Mouse (Mus musculus): ENCODE results near the gene Abcc4. TPM values are rescaled to one million over a fixed set of nuclear protein-coding genes. Genes with fewer than 3 reads are reported as not detected.
"Not testable (repeated sequence)": the region's sequence is repeated elsewhere in the genome, so short reads cannot be mapped to it uniquely, and the experiment has no call there.

The Abcc4 gene
- polyA plus RNA-seq, 1 experiment: 0.06 TPM

GRCm38 (mm10) chr14:118676308-118676994 is 29.6 kb downstream of the Abcc4 start:
- no peaks in the 10 kb centered on the region for H3K36me3 ChIP-seq (ENCODE audit: control insufficient read depth)
- H3K9me3 ChIP-seq (ENCODE audit: control insufficient read depth, low read length): no peaks in the 10 kb centered on the region
- no peak overlapping the region for H3K4me3 ChIP-seq (replicated peaks)
- TF ChIP-seq GATA1 (IDR thresholded peaks at IDR 0.05; ENCODE audit: low read length) (no peak), TAL1 (IDR thresholded peaks at IDR 0.05; ENCODE audit: low read length) (no peak)
- H3K27me3 ChIP-seq (ENCODE audit: control insufficient read depth): no peaks in the 10 kb centered on the region
- peaks cover 19% of the 10 kb centered on the region for H3K4me1 ChIP-seq (ENCODE audit: control insufficient read depth)

GRCm38 (mm10) chr14:118674705-118675139 is 31.3 kb downstream of the Abcc4 start:
- H3K27me3 ChIP-seq (ENCODE audit: control insufficient read depth): no peaks in the 10 kb centered on the region
- no peaks in the 10 kb centered on the region for H3K36me3 ChIP-seq (ENCODE audit: control insufficient read depth)
- no peaks in the 10 kb centered on the region for H3K9me3 ChIP-seq (ENCODE audit: control insufficient read depth, low read length)
- TF ChIP-seq TAL1 (IDR thresholded peaks at IDR 0.05; ENCODE audit: low read length) (no peak), GATA1 (IDR thresholded peaks at IDR 0.05; ENCODE audit: low read length) (no peak)
- H3K4me3 ChIP-seq (replicated peaks): no peak overlapping the region
- H3K4me1 ChIP-seq (ENCODE audit: control insufficient read depth): peaks cover 19% of the 10 kb centered on the region

- H3K9me3 ChIP-seq (ENCODE audit: control insufficient read depth, low read length): no peaks in the 10 kb centered on the region
- no peaks in the 10 kb centered on the region for H3K27me3 ChIP-seq (ENCODE audit: control insufficient read depth)
- peaks cover 19% of the 10 kb centered on the region for H3K4me1 ChIP-seq (ENCODE audit: control insufficient read depth)
- no peaks in the 10 kb centered on the region for H3K36me3 ChIP-seq (ENCODE audit: control insufficient read depth)
- no peak for TF ChIP-seq GATA1 (IDR thresholded peaks at IDR 0.05; ENCODE audit: low read length)
- TF ChIP-seq TAL1 (IDR thresholded peaks at IDR 0.05; ENCODE audit: low read length): no peak
- no peak overlapping the region for H3K4me3 ChIP-seq (replicated peaks)
Measured at GRCm38 (mm10) chr14:118674224-118674623, 31.8 kb downstream of the Abcc4 start.

DNA sequence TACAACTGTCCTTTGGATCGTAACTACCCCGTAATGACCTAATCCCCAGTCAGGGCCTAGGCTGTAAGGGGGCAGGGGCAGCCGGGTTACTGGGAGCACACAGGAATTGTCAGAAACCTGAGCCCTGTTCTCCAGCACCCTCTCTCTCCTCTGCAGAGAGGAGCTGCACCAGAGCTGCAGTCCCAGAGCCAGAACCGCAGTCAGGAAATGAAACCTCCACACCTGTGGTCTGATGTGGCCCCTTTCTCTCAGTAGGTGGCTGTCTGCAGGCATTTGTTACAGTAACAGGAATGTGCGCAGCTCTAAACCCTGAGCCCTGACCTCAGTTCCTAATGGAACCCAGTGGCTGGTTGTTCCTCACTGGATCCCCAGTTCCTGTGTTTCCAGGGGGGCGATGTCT is 32.5 kb downstream of the Abcc4 start:
- H3K36me3 ChIP-seq (ENCODE audit: control insufficient read depth): no peaks in the 10 kb centered on the region
- TF ChIP-seq GATA1 (IDR thresholded peaks at IDR 0.05; ENCODE audit: low read length) (no peak), TAL1 (IDR thresholded peaks at IDR 0.05; ENCODE audit: low read length) (no peak)
- H3K9me3 ChIP-seq (ENCODE audit: control insufficient read depth, low read length): no peaks in the 10 kb centered on the region
- H3K4me3 ChIP-seq (replicated peaks): no peak overlapping the region
- H3K4me1 ChIP-seq (ENCODE audit: control insufficient read depth): peaks cover 19% of the 10 kb centered on the region
- no peaks in the 10 kb centered on the region for H3K27me3 ChIP-seq (ENCODE audit: control insufficient read depth)

DNA sequence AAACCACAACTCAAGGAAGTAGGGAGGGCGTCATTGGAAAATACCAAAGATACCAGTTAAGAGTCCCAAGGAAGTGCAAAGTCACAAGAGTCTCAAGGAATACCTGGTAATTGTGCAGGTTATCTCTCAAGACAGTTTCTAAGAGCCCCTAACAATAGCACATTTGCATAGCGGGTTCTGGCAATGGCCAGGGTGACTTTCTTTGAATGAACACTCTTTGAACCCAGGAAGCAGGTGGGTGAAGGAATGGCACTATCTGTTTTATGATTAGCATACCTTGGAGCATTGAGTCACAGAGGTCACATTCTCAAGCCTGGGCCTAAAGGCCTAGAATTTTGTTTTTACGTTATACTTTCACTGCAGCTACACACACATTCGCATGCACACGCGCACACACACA is 33.1 kb downstream of the Abcc4 start:
- peaks cover 19% of the 10 kb centered on the region for H3K4me1 ChIP-seq (ENCODE audit: control insufficient read depth)
- H3K4me3 ChIP-seq (replicated peaks); H3K36me3 ChIP-seq (ENCODE audit: control insufficient read depth); H3K9me3 ChIP-seq (ENCODE audit: control insufficient read depth, low read length); H3K27me3 ChIP-seq (ENCODE audit: control insufficient read depth): not testable (repeated sequence)

GRCm38 (mm10) chr14:118667499-118667898 is 38.5 kb downstream of the Abcc4 start:
- no peak for TF ChIP-seq TAL1 (IDR thresholded peaks at IDR 0.05; ENCODE audit: low read length)
- TF ChIP-seq GATA1 (IDR thresholded peaks at IDR 0.05; ENCODE audit: low read length): 0 out of 2 replicates have a peak, but pooled peaks have one; percentile 14
- Histone ChIP-seq H3K36me3 (ENCODE audit: control insufficient read depth) (no peaks in the 10 kb centered on the region), H3K27me3 (ENCODE audit: control insufficient read depth) (no peaks in the 10 kb centered on the region), H3K9me3 (ENCODE audit: control insufficient read depth, low read length) (no peaks in the 10 kb centered on the region), H3K4me3 (replicated peaks) (no peak overlapping the region), H3K4me1 (ENCODE audit: control insufficient read depth) (peaks cover 22% of the 10 kb centered on the region)

GRCm38 (mm10) chr14:118664661-118665060 is 41.4 kb downstream of the Abcc4 start:
- no peaks in the 10 kb centered on the region for H3K36me3 ChIP-seq (ENCODE audit: control insufficient read depth)
- TF ChIP-seq TAL1 (IDR thresholded peaks at IDR 0.05; ENCODE audit: low read length) (no peak), GATA1 (IDR thresholded peaks at IDR 0.05; ENCODE audit: low read length) (no peak)
- no peak overlapping the region for H3K4me3 ChIP-seq (replicated peaks)
- no peaks in the 10 kb centered on the region for H3K9me3 ChIP-seq (ENCODE audit: control insufficient read depth, low read length)
- H3K27me3 ChIP-seq (ENCODE audit: control insufficient read depth): no peaks in the 10 kb centered on the region
- peaks cover 29% of the 10 kb centered on the region for H3K4me1 ChIP-seq (ENCODE audit: control insufficient read depth)

DNA sequence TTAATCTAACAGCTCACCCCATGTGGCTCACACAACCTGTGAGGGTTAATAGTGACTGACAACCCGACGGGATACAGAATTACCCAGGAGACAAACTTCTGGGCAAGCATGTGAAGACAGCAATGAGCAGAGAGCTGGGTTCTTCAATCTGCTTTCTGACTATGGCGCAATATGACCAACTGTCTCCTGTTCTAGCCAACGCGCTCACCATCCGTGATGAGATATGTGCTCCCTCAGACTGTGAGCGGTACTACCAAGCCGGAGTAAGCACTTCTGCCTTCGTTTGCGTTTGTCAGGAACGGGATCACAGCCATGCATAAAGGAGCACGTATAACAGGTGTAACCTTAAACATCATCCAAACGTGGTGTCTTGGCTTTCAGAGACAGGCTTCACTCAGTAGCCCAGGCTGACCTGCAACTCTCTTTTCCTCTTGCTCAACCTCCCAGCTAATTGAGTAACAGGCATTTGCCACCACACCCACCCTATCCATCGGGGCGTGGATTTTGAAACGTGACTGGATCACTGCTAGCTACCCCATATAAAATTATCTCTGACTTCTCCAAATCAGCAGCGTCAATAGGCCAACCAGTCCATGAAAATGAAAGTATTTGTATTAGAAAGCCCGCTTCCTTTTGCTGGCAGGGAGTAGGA is 43.3 kb downstream of the Abcc4 start:
- H3K4me1 ChIP-seq (ENCODE audit: control insufficient read depth): peaks cover 46% of the 10 kb centered on the region
- TF ChIP-seq GATA1 (IDR thresholded peaks at IDR 0.05; ENCODE audit: low read length): no peak
- no peak; the same call in 2 of the 3 replicates for TF ChIP-seq TAL1 (IDR thresholded peaks at IDR 0.05; ENCODE audit: low read length)
- H3K36me3 ChIP-seq (ENCODE audit: control insufficient read depth): no peaks in the 10 kb centered on the region
- H3K27me3 ChIP-seq (ENCODE audit: control insufficient read depth): no peaks in the 10 kb centered on the region
- H3K4me3 ChIP-seq (replicated peaks): no peak overlapping the region
- H3K9me3 ChIP-seq (ENCODE audit: control insufficient read depth, low read length): no peaks in the 10 kb centered on the region

DNA sequence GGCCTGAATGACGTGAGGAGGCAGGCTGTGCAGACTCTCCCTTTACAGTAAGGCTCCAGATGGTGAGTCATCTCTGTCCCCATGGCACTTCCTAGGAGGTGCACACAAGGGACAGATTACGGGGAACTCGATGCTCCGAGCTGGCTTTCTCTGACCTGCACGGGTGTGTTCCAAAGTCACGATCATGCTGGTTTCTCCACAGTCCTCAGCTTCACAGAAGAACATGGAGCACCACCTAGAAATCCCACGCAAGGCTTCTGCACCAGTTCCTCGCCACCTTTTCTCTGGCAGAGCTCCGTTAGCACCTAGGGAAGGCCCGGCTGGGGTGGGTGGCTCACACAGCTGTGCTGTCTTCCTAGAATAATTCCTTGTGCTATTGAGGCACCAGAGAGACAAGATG is 43.9 kb downstream of the Abcc4 start:
- Histone ChIP-seq H3K27me3 (ENCODE audit: control insufficient read depth) (no peaks in the 10 kb centered on the region), H3K4me1 (ENCODE audit: control insufficient read depth) (peaks cover 52% of the 10 kb centered on the region), H3K36me3 (ENCODE audit: control insufficient read depth) (no peaks in the 10 kb centered on the region), H3K4me3 (replicated peaks) (no peak overlapping the region), H3K9me3 (ENCODE audit: control insufficient read depth, low read length) (no peaks in the 10 kb centered on the region)
- no peak for TF ChIP-seq TAL1 (IDR thresholded peaks at IDR 0.05; ENCODE audit: low read length)
- no peak for TF ChIP-seq GATA1 (IDR thresholded peaks at IDR 0.05; ENCODE audit: low read length)

All from erythroblast, embryonic 14.5 days (primary cell).